ENCODE assay signal across 16 mouse cellular contexts in the genomic region with DNA sequence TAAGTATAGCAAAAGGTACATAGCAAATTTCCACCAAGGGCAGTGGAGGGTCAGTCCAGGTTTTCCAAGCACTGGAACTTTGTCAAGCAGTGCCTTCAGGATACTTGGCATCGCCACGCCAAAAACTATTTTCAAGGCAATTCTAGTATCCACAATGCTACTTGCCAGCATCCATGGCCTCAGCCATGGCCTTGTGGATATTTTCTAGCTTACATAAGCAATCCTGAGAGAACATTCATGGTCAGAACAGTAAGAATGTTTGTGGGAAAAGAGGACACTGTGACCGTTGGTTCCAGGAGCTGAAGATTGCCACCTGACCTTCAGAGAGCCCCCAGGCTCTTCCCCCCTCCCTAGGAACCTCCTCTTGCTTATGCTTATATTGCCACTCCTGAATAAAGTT. TPM values are rescaled to one million over a fixed set of nuclear protein-coding genes. Genes with fewer than 3 reads are reported as not detected.
"Had no signal": no experiment of that assay in that cellular context is flagged by ENCODE, and none has a peak within 500 bp of the region (broad histone marks: within the 10 kb centered on the region; RNA-seq: fewer than 3 reads in every experiment).

No protein-coding gene starts in this region.

RNA-seq across cellular contexts. Expression of gene Bpifb9b, which starts 15.2 kb away (rescaled TPM):
- total RNA-seq: gastrocnemius, adult 2 months; gastrocnemius, postnatal 10 days; gastrocnemius, postnatal 25 days; gastrocnemius, postnatal 4 days; granulocyte monocyte progenitor cell, adult 5-6 weeks; heart, adult 18-20 months; heart, adult 8-10 months; heart, postnatal 10 days; heart, postnatal 25 days; heart, postnatal 4 days; layer of hippocampus, adult 2 months; layer of hippocampus, postnatal 10 days; layer of hippocampus, postnatal 25 days; left cerebral cortex, adult 2 months; left cerebral cortex, postnatal 14 days; left cerebral cortex, postnatal 36 days had no signal

RNA-seq across cellular contexts. Expression of gene Bpifb9a, which starts 34.2 kb away (rescaled TPM):
- total RNA-seq: gastrocnemius, adult 2 months; gastrocnemius, postnatal 10 days; gastrocnemius, postnatal 25 days; gastrocnemius, postnatal 4 days; granulocyte monocyte progenitor cell, adult 5-6 weeks; heart, adult 18-20 months; heart, adult 8-10 months; heart, postnatal 10 days; heart, postnatal 25 days; heart, postnatal 4 days; layer of hippocampus, adult 2 months; layer of hippocampus, postnatal 10 days; layer of hippocampus, postnatal 25 days; left cerebral cortex, adult 2 months; left cerebral cortex, postnatal 14 days; left cerebral cortex, postnatal 36 days had no signal
